Mouse (Mus musculus) brain, embryonic 14.5 days (tissue): ENCODE results near the gene Ephb4.

ENCODE experiments used
- CTCF ChIP-seq: fragments of 200-500 bp; IDR thresholded peaks from 2 replicates; pipeline ENCODE4 v1.5.1; 2012; ENCODE audit warnings: inconsistent platforms, mild to moderate bottlenecking, moderate library complexity, borderline replicate concordance; ENCODE audit not compliant: insufficient read depth, insufficient read length; ENCODE audit errors: extremely low read depth
- POLR2A ChIP-seq: fragments of 200-500 bp; IDR thresholded peaks from 2 replicates; pipeline ENCODE4 v1.6.1; 2012; ENCODE audit warnings: mild to moderate bottlenecking, inconsistent platforms, borderline replicate concordance; ENCODE audit not compliant: poor library complexity, insufficient read depth, insufficient read length, severe bottlenecking; ENCODE audit errors: extremely low read depth

- no peak for TF ChIP-seq POLR2A
- TF ChIP-seq CTCF = no peak
Measured at GRCm38 (mm10) chr5:137377176-137377575, 27.3 kb downstream of the Ephb4 start.
